Mouse (Mus musculus) neural tube, embryonic 14.5 days (tissue): ENCODE measurements at regions not wholly inside any gene's neighbourhood (a gene's known extent, or its start where the extent isn't known, plus 50 kb on each side); places are given as distances from the start of the nearest gene placed in this dataset.
"Not testable (repeated sequence)": the region's sequence is repeated elsewhere in the genome, so short reads cannot be mapped to it uniquely, and the experiment has no call there.

Experiments used
- ATAC-seq: fragments of 200-750 bp; cut with Nextera tagmentation; 2 replicates; pipeline ENCODE4 v1.8.0; 2017; ENCODE audit warnings: low read depth, mild to moderate bottlenecking, moderate TSS enrichment, moderate library complexity
- H3K27ac ChIP-seq: fragments of 300-500 bp; sonication (generic); 2 replicates; pipeline ENCODE4 v1.5.1; 2014; ENCODE audit warnings: low read depth, mild to moderate bottlenecking, control low read depth, low read length, moderate library complexity, mixed read lengths
- H3K27me3 ChIP-seq: fragments of 300-500 bp; sonication (generic); 2 replicates; pipeline ENCODE4 v1.6.1; 2014; ENCODE audit warnings: low read length; ENCODE audit not compliant: control insufficient read depth, insufficient read depth
- H3K36me3 ChIP-seq: fragments of 300-500 bp; sonication (generic); 2 replicates; pipeline ENCODE4 v1.6.1; 2014; ENCODE audit warnings: low read length, mixed read lengths; ENCODE audit not compliant: control insufficient read depth, insufficient read depth
- H3K4me1 ChIP-seq: fragments of 300-500 bp; sonication (generic); 2 replicates; pipeline ENCODE4 v1.6.1; 2014; ENCODE audit warnings: low read length; ENCODE audit not compliant: control insufficient read depth, insufficient read depth
- H3K4me2 ChIP-seq: fragments of 300-500 bp; sonication (generic); 2 replicates; pipeline ENCODE4 v1.6.1; 2014; ENCODE audit warnings: mild to moderate bottlenecking, low read depth, low read length, control low read depth
- H3K4me3 ChIP-seq: fragments of 300-500 bp; sonication (generic); 2 replicates; pipeline ENCODE4 v1.5.1; 2014; ENCODE audit warnings: low read depth, low read length, control low read depth, mixed read lengths
- H3K9ac ChIP-seq: fragments of 300-500 bp; sonication (generic); replicated peaks from 2 replicates; pipeline ENCODE4 v1.6.1; 2014; ENCODE audit warnings: low read depth, mild to moderate bottlenecking, control low read depth, low read length, mixed read lengths
- H3K9me3 ChIP-seq: fragments of 300-500 bp; sonication (generic); 2 replicates; pipeline ENCODE4 v1.6.1; 2016; ENCODE audit warnings: low read length; ENCODE audit not compliant: control insufficient read depth
- WGBS: fragments of 180-500 bp; shearing (Covaris S2); extraction: QIAGEN DNeasy Blood & Tissue Kit; methylation state at CpG from one replicate; pipeline ENCODE4 v1.1.7; 2014; 5-methylcytosine and 5-hydroxymethylcytosine counted together

- ATAC-seq: not testable (repeated sequence)
Measured at GRCm38 (mm10) chr12:67620137-67620910, 398.0 kb upstream of the Mdga2 start.

GRCm38 (mm10) chr12:67618252-67618651 lies 395.9 kb upstream of the Mdga2 start:
- H3K4me1 ChIP-seq: no peaks in the 10 kb centered on the region
- no peak overlapping the region for H3K4me3 ChIP-seq
- WGBS: 57% methylated on average over 6 of the region's 6 CpGs
- H3K36me3 ChIP-seq: no peaks in the 10 kb centered on the region
- no peaks in the 10 kb centered on the region for H3K27me3 ChIP-seq
- ATAC-seq: peak; percentile 71
- no peak overlapping the region for H3K27ac ChIP-seq
- no peak overlapping the region for H3K4me2 ChIP-seq
- no peaks in the 10 kb centered on the region for H3K9me3 ChIP-seq
- no peak overlapping the region for H3K9ac ChIP-seq

More at GRCm38 (mm10) chr12:67620137-67620910, 398.0 kb upstream of the Mdga2 start:
- not testable (repeated sequence) for H3K27me3 ChIP-seq, H3K9me3 ChIP-seq, H3K9ac ChIP-seq, H3K4me2 ChIP-seq, H3K27ac ChIP-seq, H3K4me3 ChIP-seq, H3K4me1 ChIP-seq, H3K36me3 ChIP-seq
- WGBS: 38% methylated on average over 6 of the region's 6 CpGs

- no peak overlapping the region for H3K4me3 ChIP-seq
- no peak overlapping the region for H3K27ac ChIP-seq
- H3K9ac ChIP-seq: no peak overlapping the region
- no peaks in the 10 kb centered on the region for H3K27me3 ChIP-seq
- no peaks in the 10 kb centered on the region for H3K4me1 ChIP-seq
- H3K9me3 ChIP-seq: no peaks in the 10 kb centered on the region
- WGBS: 73% methylated on average over 3 of the region's 3 CpGs
- no peak overlapping the region for H3K4me2 ChIP-seq
- ATAC-seq: no peak
- H3K36me3 ChIP-seq: no peaks in the 10 kb centered on the region
Measured at GRCm38 (mm10) chr12:67598927-67599326, 376.6 kb upstream of the Mdga2 start.
